Mouse (Mus musculus) embryonic facial prominence, embryonic 12.5 days (tissue): ENCODE data around the gene Sord. TPM values are rescaled to one million over a fixed set of nuclear protein-coding genes. Genes with fewer than 3 reads are reported as not detected.

Experiments used
- ATAC-seq: fragments of 200-750 bp; cut with Nextera tagmentation; 2 replicates; pipeline ENCODE4 v1.8.0; 2017; ENCODE audit not compliant: insufficient number of reproducible peaks, insufficient read depth, low FRiP score, low TSS enrichment
- H3K27ac ChIP-seq: fragments of 300-500 bp; sonication (generic); 2 replicates; pipeline ENCODE4 v1.5.1; 2016; ENCODE audit warnings: mild to moderate bottlenecking
- H3K27me3 ChIP-seq: fragments of 300-500 bp; sonication (generic); 2 replicates; pipeline ENCODE4 v1.6.1; 2016; ENCODE audit warnings: mild to moderate bottlenecking, moderate library complexity
- H3K36me3 ChIP-seq: fragments of 300-500 bp; sonication (generic); 2 replicates; pipeline ENCODE4 v1.6.1; 2016; ENCODE audit warnings: mild to moderate bottlenecking
- H3K4me1 ChIP-seq: fragments of 300-500 bp; sonication (generic); 2 replicates; pipeline ENCODE4 v1.6.1; 2016
- H3K4me2 ChIP-seq: fragments of 300-500 bp; sonication (generic); replicated peaks from 2 replicates; pipeline ENCODE4 v1.6.1; 2016; ENCODE audit warnings: mild to moderate bottlenecking, moderate library complexity
- H3K4me3 ChIP-seq: fragments of 300-500 bp; sonication (generic); 2 replicates; pipeline ENCODE4 v1.5.1; 2016; ENCODE audit warnings: mild to moderate bottlenecking
- H3K9ac ChIP-seq: fragments of 300-500 bp; sonication (generic); 2 replicates; pipeline ENCODE4 v1.6.1; 2016; ENCODE audit warnings: mild to moderate bottlenecking, moderate library complexity
- H3K9me3 ChIP-seq: fragments of 300-500 bp; sonication (generic); 2 replicates; pipeline ENCODE4 v1.6.1; 2016; ENCODE audit warnings: mild to moderate bottlenecking, moderate library complexity
- WGBS: fragments of 180-500 bp; shearing (Covaris S2); methylation state at CpG from one replicate; pipeline ENCODE4 v1.1.7; 2016; 5-methylcytosine and 5-hydroxymethylcytosine counted together
- polyA plus RNA-seq: library from polyadenylated mRNA; unstranded; fragments of >200 nt; fragmentation: Nextera tagmentation; extraction: Ambion mirVana; gene quantifications from 2 replicates; pipeline ENCODE4 v1.2.1, GENCODE M21; 2016

The Sord gene
- polyA plus RNA-seq, 1 experiment from 2014 or later = 24.9 TPM

GRCm38 (mm10) chr2:122309647-122310046 lies 75.1 kb downstream of the Sord start:
- no peak overlapping the region for H3K4me3 ChIP-seq
- no peak overlapping the region for H3K27ac ChIP-seq
- H3K9me3 ChIP-seq = no peaks in the 10 kb centered on the region
- no peak overlapping the region for H3K4me2 ChIP-seq
- H3K36me3 ChIP-seq = no peaks in the 10 kb centered on the region
- peaks cover 74% of the 10 kb centered on the region for H3K27me3 ChIP-seq
- no peak overlapping the region for H3K9ac ChIP-seq
- H3K4me1 ChIP-seq = peaks cover 4% of the 10 kb centered on the region; the same call in 1 of the 2 replicates
- ATAC-seq = no peak
- WGBS = 50% methylated on average over 3 of the region's 3 CpGs

DNA sequence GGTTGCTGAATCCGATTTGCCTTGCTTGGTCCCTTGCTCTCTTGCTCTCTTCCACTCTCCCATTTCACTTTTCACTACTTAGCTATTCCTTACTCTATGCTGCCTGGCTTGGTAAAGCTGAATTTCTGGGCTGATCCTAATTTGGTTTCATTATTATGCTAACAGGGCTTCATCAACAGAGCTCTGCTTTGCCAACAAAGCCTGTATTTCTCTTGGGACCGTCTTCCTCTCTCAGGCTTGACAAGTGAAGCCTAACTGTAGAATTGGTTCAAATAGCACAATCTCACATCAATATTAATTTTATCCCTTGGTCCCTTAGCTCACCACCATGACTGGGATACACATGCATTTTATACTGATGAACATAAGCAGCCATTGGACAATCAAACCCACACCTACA lies 77.0 kb downstream of the Sord start:
- no peaks in the 10 kb centered on the region for H3K9me3 ChIP-seq
- no peak for ATAC-seq
- H3K4me3 ChIP-seq = no peak overlapping the region
- no peak overlapping the region for H3K9ac ChIP-seq
- no peak overlapping the region for H3K27ac ChIP-seq
- 54% methylated on average over 2 of the region's 2 CpGs for WGBS
- H3K4me1 ChIP-seq = peaks cover 4% of the 10 kb centered on the region; the same call in 1 of the 2 replicates
- peaks cover 66% of the 10 kb centered on the region for H3K27me3 ChIP-seq
- no peaks in the 10 kb centered on the region for H3K36me3 ChIP-seq
- H3K4me2 ChIP-seq = no peak overlapping the region

GRCm38 (mm10) chr2:122312722-122313417 lies 78.3 kb downstream of the Sord start:
- H3K4me1 ChIP-seq = peaks cover 4% of the 10 kb centered on the region; the same call in 1 of the 2 replicates
- 3% methylated on average over 27 of the region's 27 CpGs for WGBS
- no peaks in the 10 kb centered on the region for H3K36me3 ChIP-seq
- H3K27ac ChIP-seq = no peak overlapping the region
- H3K9me3 ChIP-seq = no peaks in the 10 kb centered on the region
- H3K9ac ChIP-seq = no peak overlapping the region
- H3K4me3 ChIP-seq = no peak overlapping the region
- ATAC-seq = no peak
- peaks cover 54% of the 10 kb centered on the region for H3K27me3 ChIP-seq
- peak overlapping the region; percentile 53 for H3K4me2 ChIP-seq

DNA sequence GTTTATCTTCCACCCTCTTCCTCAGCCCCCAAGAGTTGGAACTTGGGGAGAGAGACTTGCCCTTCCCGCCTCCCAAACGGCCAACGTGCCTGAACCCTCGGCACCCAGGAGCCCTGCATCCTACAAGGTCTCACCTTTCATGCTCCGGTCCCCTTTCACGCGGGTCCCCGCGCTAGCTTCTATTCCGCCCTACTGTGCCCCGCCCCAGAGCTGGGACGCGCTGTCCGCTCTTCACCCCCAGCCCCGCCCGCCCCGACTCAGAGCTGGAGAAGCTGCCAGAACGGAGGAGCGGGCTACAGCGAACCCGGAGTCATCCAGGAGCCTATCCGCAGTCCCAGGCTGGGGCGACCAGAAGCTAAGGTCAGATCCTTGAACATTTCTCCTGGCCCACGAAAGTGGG lies 79.0 kb downstream of the Sord start, which contains the start of gene Duoxa1:
Duoxa1 (minus strand) TSS at position 195 of the 400 bp plus-strand sequence.
- Histone ChIP-seq H3K27me3 (peaks cover 53% of the 10 kb centered on the region), H3K9ac (peak within 1 kb of the TSS; percentile 19; the same call in 1 of the 2 replicates), H3K36me3 (no peaks in the 10 kb centered on the region), H3K4me3 (peak within 1 kb of the TSS; percentile 22), H3K4me2 (peak within 1 kb of the TSS; percentile 53), H3K9me3 (no peaks in the 10 kb centered on the region), H3K4me1 (peaks cover 4% of the 10 kb centered on the region; the same call in 1 of the 2 replicates), H3K27ac (no peak within 1 kb of the TSS)
- 2% methylated on average over 24 of the region's 24 CpGs for WGBS
- ATAC-seq = no peak; the same call in 1 of the 2 replicates

Other genes starting within 250 kb of the Sord start
- 13.5 and 14.3 TPM in 2 replicates for gene Eif3j1, start 206.2 kb upstream of the Sord start, polyA plus RNA-seq
- 11.8 and 12.1 TPM in 2 replicates for gene Spg11, start 116.4 kb upstream of the Sord start, polyA plus RNA-seq
- gene B2m, start 87.1 kb upstream of the Sord start, polyA plus RNA-seq = 174 and 181 TPM in 2 replicates
- not detected in 2 replicates for gene Trim69, start 74.0 kb upstream of the Sord start, polyA plus RNA-seq
- gene Patl2, start 48.6 kb upstream of the Sord start, polyA plus RNA-seq = not detected in 2 replicates
- not detected in 2 replicates for gene Terb2, start 48.5 kb upstream of the Sord start, polyA plus RNA-seq
- 0.05 and 0.08 TPM in 2 replicates for gene Duox2, start 63.7 kb downstream of the Sord start, polyA plus RNA-seq
- gene Duoxa2, start 64.2 kb downstream of the Sord start, polyA plus RNA-seq = not detected in 2 replicates
- 0.55 and 0.70 TPM in 2 replicates for gene Duoxa1, start 79.0 kb downstream of the Sord start, polyA plus RNA-seq
- 0.24 and 0.32 TPM in 2 replicates for gene Duox1, start 80.9 kb downstream of the Sord start, polyA plus RNA-seq
- gene Shf, start 134.4 kb downstream of the Sord start, polyA plus RNA-seq = 6.5 and 6.9 TPM in 2 replicates
- gene Slc28a2, start 191.7 kb downstream of the Sord start, polyA plus RNA-seq = 0.12 TPM in 1 of 2 replicates, not detected in the other